Mouse (Mus musculus) olfactory bulb, adult 2 months (tissue): ENCODE measurements around the gene Ufc1.

ENCODE experiments used
- CTCF ChIP-seq: fragments of 200-500 bp; IDR thresholded peaks from 2 replicates; pipeline ENCODE4 v1.5.1; 2012; ENCODE audit warnings: low read depth, mild to moderate bottlenecking, low read length, moderate library complexity; ENCODE audit not compliant: insufficient read depth
- POLR2A ChIP-seq: fragments of 200-500 bp; IDR thresholded peaks from 2 replicates; pipeline ENCODE4 v1.6.1; 2012; ENCODE audit warnings: mild to moderate bottlenecking, low read depth, low read length, moderate library complexity; ENCODE audit not compliant: insufficient read depth

DNA sequence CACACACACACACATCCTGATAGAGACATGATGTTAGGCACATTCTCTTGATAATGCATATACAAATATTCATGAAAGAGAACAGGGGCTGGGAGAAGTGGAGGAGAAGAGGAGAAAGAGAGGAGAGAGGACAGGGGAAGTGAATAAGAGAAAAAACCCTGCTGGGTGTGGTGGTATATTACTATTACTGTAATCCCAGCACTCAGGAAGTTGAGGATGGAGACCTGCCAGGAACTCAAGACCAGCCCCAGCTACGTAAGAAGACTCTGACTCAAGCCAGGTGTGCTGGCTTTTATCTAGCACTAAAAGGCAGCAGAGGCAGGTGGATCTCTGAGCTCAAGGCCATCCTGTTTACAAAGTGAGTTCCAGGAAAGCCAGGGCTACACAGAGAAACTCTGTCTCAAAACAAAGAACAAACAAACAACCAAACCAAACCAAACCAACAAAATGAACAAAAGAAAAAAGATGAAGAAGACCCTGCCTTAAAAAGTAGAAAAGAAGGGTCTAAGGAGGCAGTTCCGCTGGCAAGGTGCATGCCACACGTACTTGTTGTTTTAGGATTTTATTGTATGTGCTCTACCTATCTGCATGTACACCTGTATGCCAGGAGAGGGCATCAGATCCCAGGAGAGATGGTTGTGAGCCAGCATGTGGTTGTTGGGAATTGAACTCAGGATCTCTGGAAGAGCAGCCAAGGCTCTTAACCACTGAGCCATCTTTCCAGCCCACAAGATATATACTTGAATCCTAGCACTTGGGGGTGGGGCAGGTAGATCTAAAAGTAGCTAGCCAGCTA is 31.0 kb downstream of the Ufc1 start:
- TF ChIP-seq POLR2A (no peak), CTCF (no peak)
